In the genomic region with DNA sequence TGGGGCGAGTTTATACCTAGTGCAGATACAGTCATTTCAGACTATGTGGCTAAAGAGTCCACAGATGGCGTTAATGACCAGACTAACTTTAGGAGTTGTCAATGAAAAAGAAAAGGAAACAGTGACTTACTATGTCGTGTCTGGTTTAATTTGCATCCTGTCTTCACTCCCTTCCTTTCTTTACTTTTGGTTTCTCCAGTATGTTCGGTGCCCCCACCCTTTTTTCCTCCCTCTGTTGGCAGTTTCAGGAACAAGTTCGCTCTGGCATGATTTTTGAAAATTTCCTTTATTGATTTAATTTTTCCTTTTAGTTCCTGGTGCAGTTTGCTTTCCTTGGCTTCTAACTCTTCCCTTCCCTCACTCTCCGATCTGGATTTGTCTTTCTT, we compare ENCODE assay signal across 8 mouse cellular contexts. TPM values are rescaled to one million over a fixed set of nuclear protein-coding genes. Genes with fewer than 3 reads are reported as not detected.
DNase-seq lines count a peak whose midpoint lies in the region; ATAC-seq and TF ChIP-seq lines count a peak whose summit lies in the region.

No protein-coding gene starts in this region.

- no peak for ATAC-seq in embryonic facial prominence, embryonic 15.5 days (ENCODE audit: insufficient number of reproducible peaks, low FRiP score, low TSS enrichment, low read depth)
- no peak for ATAC-seq in neural tube, embryonic 14.5 days (ENCODE audit: low read depth)
- ATAC-seq in inflammation-experienced regulatory T-cells, adult 6 months, result no peak
- no peak for ATAC-seq in cerebellum, adult (ENCODE audit: insufficient number of reproducible peaks, low FRiP score, low TSS enrichment)

- peak overlapping the region; percentile 88 for H3K4me3 ChIP-seq in lung, adult 2 months (replicated peaks; ENCODE audit: extremely low read depth, low read depth, low read length)
- H3K4me3 ChIP-seq in embryonic facial prominence, embryonic 15.5 days (replicated peaks), result peak overlapping the region; percentile 63
- H3K4me3 ChIP-seq in limb, embryonic 10.5 days, result peak overlapping the region; percentile 65
- H3K4me3 ChIP-seq in neural tube, embryonic 14.5 days (ENCODE audit: low read depth, low read length), result peak overlapping the region; percentile 45

- DNase-seq in lung, adult 2 months, result no peak
- DNase-seq in lung, postnatal 25 days (ENCODE audit: low spot score), result no peak
- DNase-seq in limb, embryonic 10.5 days (ENCODE audit: low spot score), result no peak
- no peak for DNase-seq in thymus, postnatal 36 days

- peak overlapping the region; percentile 95 for H3K4me2 ChIP-seq in embryonic facial prominence, embryonic 15.5 days (replicated peaks)
- peak overlapping the region; percentile 79 for H3K4me2 ChIP-seq in neural tube, embryonic 14.5 days (ENCODE audit: low read depth, low read length)

- no peak for TF ChIP-seq CTCF in lung, adult 2 months (IDR thresholded peaks at IDR 0.05; ENCODE audit: insufficient read depth, low read length)

- peak overlapping the region; percentile 60 for H3K9ac ChIP-seq in embryonic facial prominence, embryonic 15.5 days
- H3K9ac ChIP-seq in neural tube, embryonic 14.5 days (replicated peaks; ENCODE audit: low read depth, low read length), result peak overlapping the region; percentile 57

- H3K9me3 ChIP-seq in embryonic facial prominence, embryonic 15.5 days (replicated peaks), result no peaks in the 10 kb centered on the region
- no peaks in the 10 kb centered on the region for H3K9me3 ChIP-seq in limb, embryonic 10.5 days (replicated peaks)
- no peaks in the 10 kb centered on the region for H3K9me3 ChIP-seq in neural tube, embryonic 14.5 days (ENCODE audit: control insufficient read depth, low read length)

- H3K27me3 ChIP-seq in embryonic facial prominence, embryonic 15.5 days, result no peaks in the 10 kb centered on the region
- 0 out of 2 replicates have a peak, but pooled peaks cover 11% of the 10 kb centered on the region for H3K27me3 ChIP-seq in limb, embryonic 10.5 days (ENCODE audit: low read depth, poor library complexity, severe bottlenecking)
- H3K27me3 ChIP-seq in neural tube, embryonic 14.5 days (ENCODE audit: control insufficient read depth, insufficient read depth, low read length), result no peaks in the 10 kb centered on the region

- no peaks in the 10 kb centered on the region for H3K36me3 ChIP-seq in embryonic facial prominence, embryonic 15.5 days
- H3K36me3 ChIP-seq in limb, embryonic 10.5 days, result no peaks in the 10 kb centered on the region
- no peaks in the 10 kb centered on the region for H3K36me3 ChIP-seq in neural tube, embryonic 14.5 days (ENCODE audit: control insufficient read depth, insufficient read depth, low read length)

- no peak for TF ChIP-seq POLR2A in lung, adult 2 months (IDR thresholded peaks at IDR 0.05; ENCODE audit: borderline replicate concordance, extremely low read depth, low read depth, low read length)

- 3% methylated on average over 6 of the region's 6 CpGs for WGBS in lung, adult 2 months
- 5% methylated on average over 6 of the region's 6 CpGs for WGBS in embryonic facial prominence, embryonic 15.5 days
- 19% methylated on average over 6 of the region's 6 CpGs for WGBS in limb, embryonic 10.5 days
- WGBS in neural tube, embryonic 14.5 days, result 9% methylated on average over 6 of the region's 6 CpGs

- H3K4me1 ChIP-seq in lung, adult 2 months (ENCODE audit: control insufficient read depth, insufficient read depth, low read length), result peaks cover 3% of the 10 kb centered on the region; the same call in 1 of the 2 replicates
- peaks cover 5% of the 10 kb centered on the region for H3K4me1 ChIP-seq in embryonic facial prominence, embryonic 15.5 days
- peaks cover 34% of the 10 kb centered on the region for H3K4me1 ChIP-seq in limb, embryonic 10.5 days
- H3K4me1 ChIP-seq in neural tube, embryonic 14.5 days (ENCODE audit: control insufficient read depth, insufficient read depth, low read length), result peaks cover 14% of the 10 kb centered on the region

- H3K27ac ChIP-seq in embryonic facial prominence, embryonic 15.5 days (replicated peaks), result 0 out of 2 replicates have a peak overlapping the region, but pooled peaks have one; percentile 34
- H3K27ac ChIP-seq in limb, embryonic 10.5 days, result peak overlapping the region; percentile 86
- peak overlapping the region; percentile 63; the same call in 1 of the 2 replicates for H3K27ac ChIP-seq in neural tube, embryonic 14.5 days (ENCODE audit: low read depth, low read length)

RNA-seq across cellular contexts. Expression of a gene that starts 3.2 kb away (rescaled TPM):
- 0.52 and 0.72 TPM in 2 replicates for polyA plus RNA-seq in lung, adult 2 months (2012; rRNA removed)
- polyA plus RNA-seq in embryonic facial prominence, embryonic 15.5 days (2015; fragmentation: Nextera tagmentation; extraction: Ambion mirVana), result 2.3 and 3.8 TPM in 2 replicates
- 1.7 and 2.6 TPM in 2 replicates for polyA plus RNA-seq in limb, embryonic 10.5 days (2016; fragmentation: Nextera tagmentation; extraction: Ambion mirVana)
- polyA plus RNA-seq in neural tube, embryonic 14.5 days (2014; fragmentation: Nextera tagmentation; extraction: Ambion mirVana), result 43.5 and 46.4 TPM in 2 replicates
- not detected for polyA plus RNA-seq in inflammation-experienced regulatory T-cells, adult 6 months (2017; shearing (Covaris generic))

RNA-seq across cellular contexts. Expression of a gene that starts 49.9 kb away (rescaled TPM):
- polyA plus RNA-seq in lung, adult 2 months (2012; rRNA removed), result not detected in 2 replicates
- not detected in 2 replicates for polyA plus RNA-seq in embryonic facial prominence, embryonic 15.5 days (2015; fragmentation: Nextera tagmentation; extraction: Ambion mirVana)
- polyA plus RNA-seq in limb, embryonic 10.5 days (2016; fragmentation: Nextera tagmentation; extraction: Ambion mirVana), result not detected in 2 replicates
- polyA plus RNA-seq in neural tube, embryonic 14.5 days (2014; fragmentation: Nextera tagmentation; extraction: Ambion mirVana), result 0.49 and 0.60 TPM in 2 replicates
- polyA plus RNA-seq in inflammation-experienced regulatory T-cells, adult 6 months (2017; shearing (Covaris generic)), result not detected

Comparison
In these comparisons a context has a peak if more than half of its experiments do, and no peak if none do; other contexts are left out.
1. H3K27ac ChIP-seq: peak in every context shown above with its lines; median percentile 86 in limb, embryonic 10.5 days; 63 in neural tube, embryonic 14.5 days; 34 in embryonic facial prominence, embryonic 15.5 days.